Mouse (Mus musculus) hindbrain, embryonic 15.5 days (tissue): ENCODE measurements around the gene Bcl9. TPM values are rescaled to one million over a fixed set of nuclear protein-coding genes. Genes with fewer than 3 reads are reported as not detected.

Source experiments
- ATAC-seq: fragments of 200-750 bp; cut with Nextera tagmentation; 2 replicates; pipeline ENCODE4 v1.8.0; 2017; ENCODE audit warnings: low read depth, moderate number of reproducible peaks, moderate TSS enrichment; ENCODE audit not compliant: low FRiP score
- H3K27ac ChIP-seq: fragments of 300-500 bp; sonication (generic); replicated peaks from 2 replicates; pipeline ENCODE4 v1.5.1; 2015; ENCODE audit warnings: mild to moderate bottlenecking, inconsistent platforms
- H3K27me3 ChIP-seq: fragments of 300-500 bp; sonication (generic); 2 replicates; pipeline ENCODE4 v1.6.1; 2015; ENCODE audit warnings: control low read depth, inconsistent platforms
- H3K36me3 ChIP-seq: fragments of 300-500 bp; sonication (generic); 2 replicates; pipeline ENCODE4 v1.6.1; 2015; ENCODE audit warnings: control low read depth, inconsistent platforms
- H3K4me1 ChIP-seq: fragments of 300-500 bp; sonication (generic); replicated peaks from 2 replicates; pipeline ENCODE4 v1.6.1; 2015; ENCODE audit warnings: control low read depth, inconsistent platforms
- H3K4me2 ChIP-seq: fragments of 300-500 bp; sonication (generic); 2 replicates; pipeline ENCODE4 v1.6.1; 2015; ENCODE audit warnings: moderate library complexity, mild to moderate bottlenecking, inconsistent platforms
- H3K4me3 ChIP-seq: fragments of 300-500 bp; sonication (generic); 2 replicates; pipeline ENCODE4 v1.5.1; 2015; ENCODE audit warnings: mild to moderate bottlenecking, inconsistent platforms
- H3K9ac ChIP-seq: fragments of 300-500 bp; sonication (generic); 2 replicates; pipeline ENCODE4 v1.6.1; 2015; ENCODE audit warnings: inconsistent platforms
- H3K9me3 ChIP-seq: fragments of 300-500 bp; sonication (generic); 2 replicates; pipeline ENCODE4 v1.6.1; 2016; ENCODE audit warnings: control low read depth, inconsistent platforms
- WGBS: fragments of 180-500 bp; shearing (Covaris S2); methylation state at CpG from one replicate; pipeline ENCODE4 v1.1.7; 2015; 5-methylcytosine and 5-hydroxymethylcytosine counted together
- polyA plus RNA-seq: library from polyadenylated mRNA; unstranded; fragments of >200 nt; fragmentation: Nextera tagmentation; extraction: Ambion mirVana; gene quantifications from 2 replicates; pipeline ENCODE4 v1.2.1, GENCODE M21; 2015

Gene Bcl9
- polyA plus RNA-seq, 1 experiment from 2014 or later = 82.7 TPM

DNA sequence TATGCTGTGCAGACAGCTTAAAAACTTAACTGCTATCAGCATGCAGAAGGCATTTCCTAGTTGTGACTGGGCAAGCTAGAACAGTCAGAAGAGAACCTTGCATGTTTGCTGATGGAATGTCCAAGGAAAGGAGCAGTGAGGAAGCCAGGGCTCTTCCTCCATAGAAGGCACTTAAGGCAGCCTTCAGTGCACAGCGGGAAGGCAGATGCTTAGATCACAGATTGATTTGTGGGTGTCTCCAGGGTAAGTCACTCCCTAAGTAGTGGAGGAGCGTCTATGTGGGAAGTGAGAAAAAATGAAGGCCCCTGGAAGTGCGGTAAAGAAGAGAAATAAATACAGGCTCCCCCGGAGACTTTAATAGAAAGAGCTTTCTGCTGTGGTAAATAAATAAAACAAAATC is 98.5 kb downstream of the Bcl9 start:
- 22% methylated on average over 4 of the region's 4 CpGs for WGBS
- H3K27ac ChIP-seq = no peak overlapping the region
- no peak overlapping the region for H3K9ac ChIP-seq
- no peaks in the 10 kb centered on the region for H3K27me3 ChIP-seq
- no peak overlapping the region for H3K4me3 ChIP-seq
- no peak for ATAC-seq
- no peaks in the 10 kb centered on the region for H3K4me1 ChIP-seq
- H3K36me3 ChIP-seq = no peaks in the 10 kb centered on the region
- no peak overlapping the region for H3K4me2 ChIP-seq
- no peaks in the 10 kb centered on the region for H3K9me3 ChIP-seq

- 85% methylated on average over 8 of the region's 8 CpGs for WGBS
- H3K27me3 ChIP-seq = no peaks in the 10 kb centered on the region
- no peak overlapping the region for H3K4me2 ChIP-seq
- no peak overlapping the region for H3K27ac ChIP-seq
- no peaks in the 10 kb centered on the region for H3K9me3 ChIP-seq
- ATAC-seq = no peak
- H3K9ac ChIP-seq = no peak overlapping the region
- no peaks in the 10 kb centered on the region for H3K4me1 ChIP-seq
- no peak overlapping the region for H3K4me3 ChIP-seq
- H3K36me3 ChIP-seq = no peaks in the 10 kb centered on the region
These were observed 101.1 kb downstream of the Bcl9 start for GRCm38 (mm10) chr3:97196571-97196970.

DNA sequence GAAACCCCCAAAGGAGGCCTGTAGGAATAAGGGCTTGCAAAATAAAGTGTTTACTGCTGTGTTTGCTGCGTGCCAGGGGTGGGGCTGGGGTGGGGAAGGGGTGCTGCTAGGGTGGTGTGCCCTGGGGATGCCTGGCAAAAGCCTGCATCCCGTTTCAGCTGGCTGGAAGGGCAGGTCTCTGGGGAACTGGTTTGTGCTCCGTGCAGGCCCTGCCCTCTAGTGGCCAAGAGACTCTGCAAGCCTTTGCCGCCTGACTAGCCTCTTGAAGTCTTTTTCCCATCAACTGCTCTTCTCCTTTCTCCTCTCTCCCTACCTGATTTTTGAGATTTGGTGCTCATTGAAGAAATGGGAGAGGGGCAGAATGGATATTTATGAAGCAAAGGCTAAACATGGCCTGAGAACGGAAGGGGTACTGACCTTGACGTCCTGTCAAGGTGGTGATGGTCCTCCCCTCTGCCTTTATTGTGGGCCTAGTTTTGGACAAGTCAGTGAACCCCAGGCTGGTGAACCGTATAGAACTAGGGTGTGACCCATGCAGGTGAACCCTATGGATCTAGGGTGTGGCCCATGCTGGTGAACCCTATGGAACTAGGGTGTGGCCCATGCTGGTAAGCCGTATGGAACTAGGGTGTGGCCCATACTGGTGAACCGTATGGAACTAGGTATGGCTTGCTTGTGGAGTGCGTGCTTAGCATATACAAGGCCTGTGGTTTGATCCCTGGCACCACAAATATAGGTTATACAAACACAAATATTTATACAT is 112.4 kb downstream of the Bcl9 start:
- Histone ChIP-seq H3K36me3 (no peaks in the 10 kb centered on the region), H3K9ac (no peak overlapping the region), H3K27me3 (no peaks in the 10 kb centered on the region), H3K4me3 (no peak overlapping the region), H3K9me3 (no peaks in the 10 kb centered on the region), H3K4me2 (no peak overlapping the region), H3K4me1 (peaks cover 3% of the 10 kb centered on the region; the same call in 1 of the 2 replicates), H3K27ac (no peak overlapping the region)
- no peak for ATAC-seq
- 45% methylated on average over 10 of the region's 10 CpGs for WGBS

DNA sequence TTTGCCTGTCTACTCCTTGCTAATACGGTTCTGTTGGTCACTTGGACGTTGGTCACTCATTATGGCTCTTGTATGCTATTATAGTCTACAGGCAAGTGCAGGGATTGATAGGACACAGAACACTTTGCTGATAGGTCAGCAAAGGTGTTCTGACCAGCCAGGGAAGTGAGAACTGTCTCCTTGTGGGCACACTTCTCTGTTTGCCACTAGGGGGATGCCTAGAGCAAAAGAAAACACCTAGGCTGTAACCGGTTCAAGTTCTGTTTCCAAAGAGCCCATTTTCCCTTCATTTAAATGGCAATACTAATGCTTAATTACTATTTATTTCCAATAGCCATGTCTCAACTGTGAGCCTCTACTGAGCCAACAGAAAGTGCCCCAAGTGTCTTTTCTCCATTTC is 113.9 kb downstream of the Bcl9 start:
- Histone ChIP-seq H3K9me3 (no peaks in the 10 kb centered on the region), H3K4me2 (no peak overlapping the region), H3K27me3 (no peaks in the 10 kb centered on the region), H3K36me3 (no peaks in the 10 kb centered on the region), H3K4me3 (no peak overlapping the region), H3K27ac (no peak overlapping the region), H3K4me1 (peaks cover 5% of the 10 kb centered on the region; the same call in 1 of the 2 replicates), H3K9ac (no peak overlapping the region)
- no peak for ATAC-seq
- 43% methylated on average over 3 of the region's 3 CpGs for WGBS

- H3K27me3 ChIP-seq = no peaks in the 10 kb centered on the region
These were observed 117.2 kb downstream of the Bcl9 start for GRCm38 (mm10) chr3:97180527-97180926.

DNA sequence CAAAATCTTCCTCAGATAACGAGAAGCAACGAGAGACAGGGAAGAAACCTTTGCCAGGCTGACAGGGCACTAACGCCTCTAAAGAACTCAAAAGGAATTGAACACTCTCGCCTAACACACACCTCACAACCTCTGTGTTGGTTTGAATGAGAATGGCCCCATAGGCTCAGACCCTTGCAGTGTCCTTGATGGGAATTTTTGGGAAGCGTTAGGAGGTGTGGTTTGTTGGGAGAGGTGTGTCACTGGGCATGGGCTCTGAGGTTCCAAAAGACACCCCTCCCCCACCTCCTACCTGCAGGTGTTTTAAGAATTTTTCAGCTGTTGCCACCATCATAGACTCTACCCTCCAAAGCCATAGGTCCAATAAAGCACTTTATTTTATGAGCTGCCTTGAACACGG is 118.8 kb downstream of the Bcl9 start:
- Histone ChIP-seq H3K4me2 (no peak overlapping the region), H3K9ac (no peak overlapping the region), H3K27me3 (no peaks in the 10 kb centered on the region), H3K4me1 (peaks cover 5% of the 10 kb centered on the region; the same call in 1 of the 2 replicates), H3K36me3 (no peaks in the 10 kb centered on the region), H3K9me3 (no peaks in the 10 kb centered on the region), H3K27ac (no peak overlapping the region), H3K4me3 (no peak overlapping the region)
- 82% methylated on average over 6 of the region's 6 CpGs for WGBS
- no peak for ATAC-seq

More at GRCm38 (mm10) chr3:97180527-97180926, 117.2 kb downstream of the Bcl9 start:
- Histone ChIP-seq H3K4me2 (no peak overlapping the region), H3K9me3 (no peaks in the 10 kb centered on the region), H3K4me3 (no peak overlapping the region), H3K36me3 (no peaks in the 10 kb centered on the region), H3K27ac (0 out of 2 replicates have a peak overlapping the region, but pooled peaks have one; percentile 0), H3K9ac (no peak overlapping the region), H3K4me1 (peaks cover 5% of the 10 kb centered on the region; the same call in 1 of the 2 replicates)
- ATAC-seq = no peak
- WGBS = 44% methylated on average over 6 of the region's 6 CpGs

DNA sequence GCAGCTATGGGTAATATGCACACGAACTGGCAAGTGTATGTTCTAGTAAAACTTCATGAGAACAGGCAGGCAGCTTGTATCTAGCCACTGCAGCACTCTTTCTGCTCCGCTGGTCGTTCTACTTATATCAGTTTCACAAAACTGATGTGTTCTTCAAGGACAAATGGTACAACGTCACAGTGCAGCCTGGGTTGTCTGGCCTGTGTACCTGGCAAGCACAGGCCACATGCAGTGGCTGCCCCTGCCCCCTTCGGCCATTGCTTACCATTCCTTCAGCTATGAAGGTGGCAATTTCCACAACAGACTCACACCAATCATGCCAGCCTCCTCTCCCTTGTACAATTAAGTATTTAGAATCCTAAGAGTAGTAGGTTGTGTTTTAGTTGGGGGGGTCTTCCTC is 125.1 kb downstream of the Bcl9 start:
- Histone ChIP-seq H3K9ac (no peak overlapping the region), H3K36me3 (no peaks in the 10 kb centered on the region), H3K4me2 (no peak overlapping the region), H3K4me1 (no peaks in the 10 kb centered on the region), H3K27me3 (no peaks in the 10 kb centered on the region), H3K4me3 (no peak overlapping the region), H3K27ac (no peak overlapping the region), H3K9me3 (no peaks in the 10 kb centered on the region)
- no peak for ATAC-seq
- WGBS = 86% methylated on average over 5 of the region's 5 CpGs

- 75% methylated on average over 9 of the region's 9 CpGs for WGBS
- H3K36me3 ChIP-seq = no peaks in the 10 kb centered on the region
- H3K27me3 ChIP-seq = no peaks in the 10 kb centered on the region
- no peak overlapping the region for H3K9ac ChIP-seq
- no peak overlapping the region for H3K27ac ChIP-seq
- H3K4me2 ChIP-seq = no peak overlapping the region
- ATAC-seq = no peak
- no peaks in the 10 kb centered on the region for H3K4me1 ChIP-seq
- H3K9me3 ChIP-seq = no peaks in the 10 kb centered on the region
- no peak overlapping the region for H3K4me3 ChIP-seq
These were observed 125.5 kb downstream of the Bcl9 start for GRCm38 (mm10) chr3:97172231-97172630.

DNA sequence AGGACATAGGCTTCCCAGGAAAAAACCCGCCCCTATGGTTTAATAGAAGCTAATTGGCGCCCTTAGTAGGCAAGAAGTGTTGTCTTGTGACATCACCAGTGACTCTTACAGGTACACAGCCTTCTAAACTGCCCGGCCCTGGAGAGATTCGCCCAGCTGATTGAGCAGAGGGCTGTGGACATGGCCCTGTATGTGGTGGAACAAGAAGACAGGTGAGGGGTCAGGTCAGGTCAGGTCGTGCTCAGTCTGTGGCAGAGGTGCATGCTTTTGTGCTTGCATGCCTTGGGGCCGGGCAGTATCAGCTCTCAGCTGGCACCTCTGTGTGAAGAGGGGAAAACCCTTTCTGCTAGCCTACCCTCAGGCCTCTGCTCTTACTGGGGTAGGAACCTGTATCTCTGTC is 126.2 kb downstream of the Bcl9 start:
- 80% methylated on average over 6 of the region's 6 CpGs for WGBS
- H3K27ac ChIP-seq = no peak overlapping the region
- H3K9me3 ChIP-seq = no peaks in the 10 kb centered on the region
- no peaks in the 10 kb centered on the region for H3K27me3 ChIP-seq
- no peaks in the 10 kb centered on the region for H3K4me1 ChIP-seq
- no peak overlapping the region for H3K9ac ChIP-seq
- ATAC-seq = no peak
- no peak overlapping the region for H3K4me2 ChIP-seq
- H3K4me3 ChIP-seq = no peak overlapping the region
- H3K36me3 ChIP-seq = no peaks in the 10 kb centered on the region

DNA sequence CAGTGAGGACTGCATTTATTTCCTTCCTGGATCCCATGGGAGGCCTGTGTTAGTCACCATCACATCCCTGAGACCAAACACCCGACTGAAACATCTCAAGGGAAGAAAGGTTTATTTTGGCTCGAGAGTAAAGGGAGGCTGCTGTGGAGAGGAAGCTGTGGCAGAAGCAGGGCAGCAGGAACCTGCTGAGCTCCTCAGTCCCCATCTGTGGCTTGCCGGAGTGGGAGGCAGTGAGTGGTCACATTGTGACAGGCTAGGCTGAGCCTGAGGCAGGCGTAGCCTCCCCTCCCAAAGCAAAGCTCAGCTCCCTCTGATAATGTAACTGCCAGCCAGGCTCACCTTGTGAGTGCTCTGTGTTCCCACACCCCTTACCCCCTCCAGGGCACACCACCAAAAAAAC is 130.6 kb downstream of the Bcl9 start:
- ATAC-seq = no peak
- 74% methylated on average over 4 of the region's 4 CpGs for WGBS
- Histone ChIP-seq H3K27ac (no peak overlapping the region), H3K9me3 (no peaks in the 10 kb centered on the region), H3K4me1 (no peaks in the 10 kb centered on the region), H3K36me3 (no peaks in the 10 kb centered on the region), H3K27me3 (no peaks in the 10 kb centered on the region), H3K9ac (no peak overlapping the region), H3K4me2 (no peak overlapping the region), H3K4me3 (no peak overlapping the region)

DNA sequence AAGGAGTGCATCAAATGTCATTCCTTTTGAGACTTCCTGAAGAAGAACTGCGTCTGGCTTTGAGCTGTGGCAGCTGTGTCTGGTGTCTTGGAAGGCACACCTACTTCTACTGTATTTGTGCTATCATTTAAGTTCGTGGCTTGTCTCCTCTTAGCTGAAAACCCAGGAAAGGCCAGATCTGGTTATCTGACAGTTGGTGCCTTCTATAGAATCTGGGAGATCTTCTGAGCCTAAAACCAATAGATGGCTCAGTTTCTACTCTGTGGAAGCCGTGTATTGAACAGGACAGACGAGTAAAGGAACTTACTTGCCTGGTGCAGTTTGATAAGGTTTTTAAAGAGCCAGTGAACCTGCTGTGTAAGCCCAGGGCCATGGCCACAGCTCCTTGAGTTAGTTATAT is 133.2 kb downstream of the Bcl9 start:
- Histone ChIP-seq H3K9me3 (no peaks in the 10 kb centered on the region), H3K9ac (no peak overlapping the region), H3K36me3 (no peaks in the 10 kb centered on the region), H3K4me2 (no peak overlapping the region), H3K4me1 (peaks cover 2% of the 10 kb centered on the region), H3K4me3 (no peak overlapping the region), H3K27ac (no peak overlapping the region), H3K27me3 (no peaks in the 10 kb centered on the region)
- 90% methylated on average over 4 of the region's 4 CpGs for WGBS
- no peak for ATAC-seq

DNA sequence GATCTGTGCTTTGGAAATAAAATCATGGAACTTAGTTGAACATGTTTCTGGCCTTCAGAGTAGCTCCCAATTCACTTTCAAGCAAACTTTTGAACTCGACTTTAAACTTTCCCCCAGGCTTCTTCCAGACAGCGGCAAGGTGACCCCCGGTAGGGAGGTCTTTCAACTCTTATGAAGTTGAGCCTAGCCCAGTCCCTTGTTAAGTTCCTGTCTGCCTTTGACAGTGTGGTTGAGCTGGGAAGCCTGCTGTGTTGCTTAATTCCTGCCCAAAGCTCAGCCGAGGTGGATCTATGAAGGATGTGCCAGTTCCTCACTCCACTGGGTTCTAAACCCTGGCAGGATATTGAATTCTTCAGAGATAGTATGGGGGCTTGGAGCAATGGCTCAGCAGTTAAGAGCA is 135.9 kb downstream of the Bcl9 start:
- H3K9ac ChIP-seq = no peak overlapping the region
- H3K4me2 ChIP-seq = no peak overlapping the region
- no peak for ATAC-seq
- no peak overlapping the region for H3K27ac ChIP-seq
- peaks cover 8% of the 10 kb centered on the region for H3K4me1 ChIP-seq
- H3K27me3 ChIP-seq = no peaks in the 10 kb centered on the region
- 61% methylated on average over 4 of the region's 4 CpGs for WGBS
- no peak overlapping the region for H3K4me3 ChIP-seq
- H3K9me3 ChIP-seq = no peaks in the 10 kb centered on the region
- no peaks in the 10 kb centered on the region for H3K36me3 ChIP-seq

DNA sequence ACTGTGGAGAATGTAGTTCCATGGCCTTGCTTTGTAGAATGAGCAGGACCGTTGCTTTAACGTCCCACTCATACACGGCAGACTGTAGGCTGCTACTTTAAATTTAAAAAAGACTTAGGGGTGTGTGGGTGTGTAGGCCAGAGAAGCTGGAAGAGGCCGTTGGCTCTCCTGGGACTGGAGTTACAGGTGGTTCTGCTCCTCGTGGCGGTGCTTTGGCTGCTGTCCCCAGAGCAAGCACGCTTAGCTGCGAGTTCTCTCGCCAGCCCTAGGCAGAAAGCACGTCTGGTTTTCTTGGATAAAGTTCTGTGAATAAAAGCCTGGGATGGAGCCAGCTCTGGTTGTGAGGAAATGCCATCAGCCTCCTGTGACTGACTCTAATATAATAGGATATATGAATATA is 136.8 kb downstream of the Bcl9 start:
- no peak overlapping the region for H3K9ac ChIP-seq
- no peaks in the 10 kb centered on the region for H3K9me3 ChIP-seq
- H3K36me3 ChIP-seq = no peaks in the 10 kb centered on the region
- WGBS = 56% methylated on average over 10 of the region's 10 CpGs
- no peak overlapping the region for H3K4me3 ChIP-seq
- no peaks in the 10 kb centered on the region for H3K27me3 ChIP-seq
- H3K4me1 ChIP-seq = peaks cover 8% of the 10 kb centered on the region
- ATAC-seq = no peak
- H3K27ac ChIP-seq = no peak overlapping the region
- peak overlapping the region; percentile 27; the same call in 1 of the 2 replicates for H3K4me2 ChIP-seq
